Mouse (Mus musculus): Measurements from ENCODE around the gene Tlr6. TPM values are rescaled to one million over a fixed set of nuclear protein-coding genes. Genes with fewer than 3 reads are reported as not detected.
A peak's percentile ranks its signal among the peaks of the same experiment; 100 is the strongest.

Gene Tlr6
- polyA plus RNA-seq, 1 experiment from 2014 or later: 0.44 TPM

- Histone ChIP-seq H3K9ac (peak within 1 kb of the TSS; percentile 66), H3K27me3 (replicated peaks) (peaks cover 31% of the 10 kb centered on the region), H3K36me3 (no peaks in the 10 kb centered on the region), H3K27ac (0 out of 2 replicates have a peak within 1 kb of the TSS, but pooled peaks have one; percentile 54), H3K4me1 (peaks cover 13% of the 10 kb centered on the region; the same call in 1 of the 2 replicates), H3K9me3 (replicated peaks) (no peaks in the 10 kb centered on the region), H3K4me2 (peak within 1 kb of the TSS; percentile 84), H3K4me3 (peak within 1 kb of the TSS; percentile 64)
- ATAC-seq: peak; percentile 78
- WGBS (ENCODE audit: insufficient replicate concordance): 1% methylated on average over 68 of the region's 68 CpGs
These were observed 10.2 kb upstream of the Tlr6 start, which contains the start of gene Fam114a1 for GRCm38 (mm10) chr5:64969861-64970771. Gene Fam114a1 (plus strand): TSS chr5:64970071.

- 0 out of 2 replicates have a peak overlapping the region, but pooled peaks have one; percentile 54 for H3K27ac ChIP-seq
- peak overlapping the region; percentile 66 for H3K9ac ChIP-seq
- no peaks in the 10 kb centered on the region for H3K36me3 ChIP-seq
- ATAC-seq: peak; percentile 64
- H3K9me3 ChIP-seq (replicated peaks): no peaks in the 10 kb centered on the region
- H3K4me2 ChIP-seq: peak overlapping the region; percentile 84
- peak overlapping the region; percentile 64 for H3K4me3 ChIP-seq
- peaks cover 31% of the 10 kb centered on the region for H3K27me3 ChIP-seq (replicated peaks)
- H3K4me1 ChIP-seq: peaks cover 13% of the 10 kb centered on the region; the same call in 1 of the 2 replicates
- 5% methylated on average over 14 of the region's 14 CpGs for WGBS (ENCODE audit: insufficient replicate concordance)
These were observed 9.3 kb upstream of the Tlr6 start for GRCm38 (mm10) chr5:64968961-64969860.

GRCm38 (mm10) chr5:64963735-64964134 is 3.8 kb upstream of the Tlr6 start:
- 74% methylated on average over 3 of the region's 3 CpGs for WGBS (ENCODE audit: insufficient replicate concordance)
- Histone ChIP-seq H3K4me2 (no peak overlapping the region), H3K9ac (no peak overlapping the region), H3K4me3 (no peak overlapping the region), H3K9me3 (replicated peaks) (no peaks in the 10 kb centered on the region), H3K27ac (no peak overlapping the region), H3K4me1 (no peaks in the 10 kb centered on the region), H3K36me3 (no peaks in the 10 kb centered on the region), H3K27me3 (replicated peaks) (no peaks in the 10 kb centered on the region)
- ATAC-seq: no peak

- 0 out of 2 replicates have a peak, but pooled peaks have one; percentile 32 for ATAC-seq
- Histone ChIP-seq H3K27me3 (replicated peaks) (no peaks in the 10 kb centered on the region), H3K9ac (no peak overlapping the region), H3K27ac (no peak overlapping the region), H3K4me3 (no peak overlapping the region), H3K4me1 (no peaks in the 10 kb centered on the region), H3K9me3 (replicated peaks) (no peaks in the 10 kb centered on the region), H3K4me2 (no peak overlapping the region), H3K36me3 (no peaks in the 10 kb centered on the region)
- 57% methylated on average over 5 of the region's 5 CpGs for WGBS (ENCODE audit: insufficient replicate concordance)
These were observed 3.4 kb upstream of the Tlr6 start for GRCm38 (mm10) chr5:64963271-64963670.

- no peak overlapping the region for H3K4me2 ChIP-seq
- H3K27ac ChIP-seq: no peak overlapping the region
- H3K9ac ChIP-seq: no peak overlapping the region
- no peaks in the 10 kb centered on the region for H3K9me3 ChIP-seq (replicated peaks)
- H3K36me3 ChIP-seq: no peaks in the 10 kb centered on the region
- no peak for ATAC-seq
- H3K4me1 ChIP-seq: no peaks in the 10 kb centered on the region
- no peak overlapping the region for H3K4me3 ChIP-seq
- no peaks in the 10 kb centered on the region for H3K27me3 ChIP-seq (replicated peaks)
- 55% methylated on average over 13 of the region's 13 CpGs for WGBS (ENCODE audit: insufficient replicate concordance)
These were observed 1.0 kb upstream of the Tlr6 start for GRCm38 (mm10) chr5:64960857-64961391.

GRCm38 (mm10) chr5:64958991-64959842 is 680 bp downstream of the Tlr6 start:
- Histone ChIP-seq H3K36me3 (no peaks in the 10 kb centered on the region), H3K4me1 (no peaks in the 10 kb centered on the region), H3K4me3 (no peak overlapping the region), H3K9ac (no peak overlapping the region), H3K4me2 (peak overlapping the region; percentile 12; the same call in 1 of the 2 replicates), H3K27me3 (replicated peaks) (no peaks in the 10 kb centered on the region), H3K27ac (no peak overlapping the region), H3K9me3 (replicated peaks) (no peaks in the 10 kb centered on the region)
- ATAC-seq: no peak
- 54% methylated on average over 22 of the region's 22 CpGs for WGBS (ENCODE audit: insufficient replicate concordance)

- 72% methylated on average over 8 of the region's 8 CpGs for WGBS (ENCODE audit: insufficient replicate concordance)
- H3K27ac ChIP-seq: no peak overlapping the region
- ATAC-seq: no peak
- no peaks in the 10 kb centered on the region for H3K27me3 ChIP-seq (replicated peaks)
- H3K4me3 ChIP-seq: no peak overlapping the region
- no peaks in the 10 kb centered on the region for H3K4me1 ChIP-seq
- no peaks in the 10 kb centered on the region for H3K9me3 ChIP-seq (replicated peaks)
- no peak overlapping the region for H3K9ac ChIP-seq
- H3K4me2 ChIP-seq: no peak overlapping the region
- no peaks in the 10 kb centered on the region for H3K36me3 ChIP-seq
These were observed 5.0 kb downstream of the Tlr6 start for GRCm38 (mm10) chr5:64954931-64955330.

- WGBS (ENCODE audit: insufficient replicate concordance): 70% methylated on average over 5 of the region's 5 CpGs
- Histone ChIP-seq H3K4me1 (no peaks in the 10 kb centered on the region), H3K4me3 (no peak overlapping the region), H3K9ac (no peak overlapping the region), H3K4me2 (no peak overlapping the region), H3K9me3 (replicated peaks) (no peaks in the 10 kb centered on the region), H3K27ac (no peak overlapping the region), H3K27me3 (replicated peaks) (no peaks in the 10 kb centered on the region), H3K36me3 (no peaks in the 10 kb centered on the region)
- ATAC-seq: no peak
These were observed 8.4 kb downstream of the Tlr6 start for GRCm38 (mm10) chr5:64951486-64951885.

- Histone ChIP-seq H3K4me2 (no peak overlapping the region), H3K9me3 (replicated peaks) (no peaks in the 10 kb centered on the region), H3K36me3 (no peaks in the 10 kb centered on the region), H3K27ac (no peak overlapping the region), H3K27me3 (replicated peaks) (no peaks in the 10 kb centered on the region), H3K4me3 (no peak overlapping the region), H3K4me1 (no peaks in the 10 kb centered on the region), H3K9ac (no peak overlapping the region)
- 72% methylated on average over 15 of the region's 15 CpGs for WGBS (ENCODE audit: insufficient replicate concordance)
- no peak for ATAC-seq
These were observed 27.1 kb downstream of the Tlr6 start for GRCm38 (mm10) chr5:64932775-64933174.

- no peak for ATAC-seq
- no peak overlapping the region for H3K9ac ChIP-seq
These were observed 27.7 kb downstream of the Tlr6 start for GRCm38 (mm10) chr5:64932215-64932614.

GRCm38 (mm10) chr5:64922891-64923381 is 37.0 kb downstream of the Tlr6 start:
- Histone ChIP-seq H3K9ac (no peak overlapping the region), H3K27me3 (replicated peaks) (no peaks in the 10 kb centered on the region), H3K4me2 (no peak overlapping the region), H3K9me3 (replicated peaks) (no peaks in the 10 kb centered on the region), H3K4me3 (no peak overlapping the region), H3K4me1 (no peaks in the 10 kb centered on the region), H3K36me3 (no peaks in the 10 kb centered on the region), H3K27ac (no peak overlapping the region)
- no peak for ATAC-seq
- WGBS (ENCODE audit: insufficient replicate concordance): 57% methylated on average over 5 of the region's 5 CpGs

More at GRCm38 (mm10) chr5:64932215-64932614, 27.7 kb downstream of the Tlr6 start:
- H3K27me3 ChIP-seq (replicated peaks): no peaks in the 10 kb centered on the region
- H3K4me3 ChIP-seq: no peak overlapping the region
- no peak overlapping the region for H3K27ac ChIP-seq
- no peaks in the 10 kb centered on the region for H3K9me3 ChIP-seq (replicated peaks)
- no peaks in the 10 kb centered on the region for H3K36me3 ChIP-seq
- H3K4me1 ChIP-seq: no peaks in the 10 kb centered on the region
- no peak overlapping the region for H3K4me2 ChIP-seq
- 24% methylated on average over 3 of the region's 3 CpGs for WGBS (ENCODE audit: insufficient replicate concordance)

All from liver, embryonic 12.5 days (tissue).